Mouse (Mus musculus) C2C12 (cell line): ENCODE results near the gene Patl2.

Source experiments
- CTCF ChIP-seq: IDR thresholded peaks from one replicate; pipeline ENCODE4 v1.5.1; 2011; ENCODE audit not compliant: control insufficient read depth, insufficient read depth, insufficient read length
- MAX ChIP-seq: IDR thresholded peaks from one replicate; pipeline ENCODE4 v1.6.1; 2011; ENCODE audit warnings: mild to moderate bottlenecking, control low read depth
- MYOG ChIP-seq: IDR thresholded peaks from one replicate; pipeline ENCODE4 v1.6.1; 2011; ENCODE audit not compliant: control insufficient read depth, insufficient read length; ENCODE audit errors: extremely low read depth
- USF1 ChIP-seq: IDR thresholded peaks from one replicate; pipeline ENCODE4 v1.6.1; 2011; ENCODE audit warnings: low read depth, mild to moderate bottlenecking, control low read depth, moderate library complexity

GRCm38 (mm10) chr2:122152850-122153249, 33.1 kb downstream of the Patl2 start:
- TF ChIP-seq USF1 (no peak), CTCF (no peak), MYOG (no peak), MAX (no peak)
